Mouse (Mus musculus): Measurements from ENCODE around the gene Fmnl3. TPM values are rescaled to one million over a fixed set of nuclear protein-coding genes. Genes with fewer than 3 reads are reported as not detected.
"Not testable (repeated sequence)": the region's sequence is repeated elsewhere in the genome, so short reads cannot be mapped to it uniquely, and the experiment has no call there.

The Fmnl3 gene
- total and polyA plus RNA-seq, 3 experiments: 0.08 to 4.8 (median 0.11) TPM

- Histone ChIP-seq H3K4me3 (ENCODE audit: low read depth, low read length) (no peak overlapping the region), H3K9me3 (replicated peaks) (no peaks in the 10 kb centered on the region), H3K27me3 (ENCODE audit: insufficient read depth, low read length) (no peaks in the 10 kb centered on the region), H3K4me1 (ENCODE audit: insufficient read depth, low read depth, low read length) (peaks cover 40% of the 10 kb centered on the region), H3K36me3 (replicated peaks) (peaks cover 9% of the 10 kb centered on the region)
- TF ChIP-seq GATA1 (IDR thresholded peaks at IDR 0.05; ENCODE audit: borderline replicate concordance, low read length): no peak
- TF ChIP-seq POLR2AphosphoS5 (IDR thresholded peaks at IDR 0.05; ENCODE audit: insufficient replicate concordance, low read depth, low read length): no peak
- no peak for TF ChIP-seq GATA2 (IDR thresholded peaks at IDR 0.05; ENCODE audit: borderline replicate concordance, low read depth, low read length)
- no peak for TF ChIP-seq CTCF (IDR thresholded peaks at IDR 0.05; ENCODE audit: low read depth, low read length)
- no peak for TF ChIP-seq TAL1 (conservative IDR thresholded peaks at IDR 0.05; ENCODE audit: low read depth, low read length)
- no peak for DNase-seq (ENCODE audit: low spot score)
- ATAC-seq (ENCODE audit: extremely low read depth, insufficient number of reproducible peaks, low FRiP score, poor library complexity, severe bottlenecking): no peak
Observed at GRCm38 (mm10) chr15:99390472-99391401, 20.5 kb upstream of the Fmnl3 start.

- TF ChIP-seq GATA2 (IDR thresholded peaks at IDR 0.05; ENCODE audit: borderline replicate concordance, low read depth, low read length) (no peak), TAL1 (conservative IDR thresholded peaks at IDR 0.05; ENCODE audit: low read depth, low read length) (no peak), CTCF (IDR thresholded peaks at IDR 0.05; ENCODE audit: low read depth, low read length) (no peak), GATA1 (IDR thresholded peaks at IDR 0.05; ENCODE audit: borderline replicate concordance, low read length) (no peak), POLR2AphosphoS5 (IDR thresholded peaks at IDR 0.05; ENCODE audit: insufficient replicate concordance, low read depth, low read length) (no peak)
- no peak for DNase-seq (ENCODE audit: low spot score)
- Histone ChIP-seq H3K36me3 (replicated peaks) (no peaks in the 10 kb centered on the region), H3K4me3 (ENCODE audit: low read depth, low read length) (no peak overlapping the region), H3K27me3 (ENCODE audit: insufficient read depth, low read length) (no peaks in the 10 kb centered on the region), H3K9me3 (replicated peaks) (no peaks in the 10 kb centered on the region), H3K4me1 (ENCODE audit: insufficient read depth, low read depth, low read length) (peaks cover 19% of the 10 kb centered on the region)
- ATAC-seq (ENCODE audit: extremely low read depth, insufficient number of reproducible peaks, low FRiP score, poor library complexity, severe bottlenecking): no peak
Observed at GRCm38 (mm10) chr15:99387976-99388375, 17.7 kb upstream of the Fmnl3 start.

- DNase-seq (ENCODE audit: low spot score): no peak
- Histone ChIP-seq H3K36me3 (replicated peaks) (no peaks in the 10 kb centered on the region), H3K9me3 (replicated peaks) (no peaks in the 10 kb centered on the region), H3K4me1 (ENCODE audit: insufficient read depth, low read depth, low read length) (peaks cover 12% of the 10 kb centered on the region), H3K27me3 (ENCODE audit: insufficient read depth, low read length) (no peaks in the 10 kb centered on the region), H3K4me3 (ENCODE audit: low read depth, low read length) (no peak overlapping the region)
- TF ChIP-seq TAL1 (conservative IDR thresholded peaks at IDR 0.05; ENCODE audit: low read depth, low read length): no peak
- no peak for TF ChIP-seq GATA1 (IDR thresholded peaks at IDR 0.05; ENCODE audit: borderline replicate concordance, low read length)
- no peak for TF ChIP-seq POLR2AphosphoS5 (IDR thresholded peaks at IDR 0.05; ENCODE audit: insufficient replicate concordance, low read depth, low read length)
- ATAC-seq (ENCODE audit: extremely low read depth, insufficient number of reproducible peaks, low FRiP score, poor library complexity, severe bottlenecking): no peak
Observed at GRCm38 (mm10) chr15:99386796-99387195, 16.5 kb upstream of the Fmnl3 start.

- not testable (repeated sequence) for H3K4me3 ChIP-seq (ENCODE audit: low read depth, low read length); H3K9me3 ChIP-seq (replicated peaks); DNase-seq (ENCODE audit: low spot score); H3K36me3 ChIP-seq (replicated peaks); ATAC-seq (ENCODE audit: extremely low read depth, insufficient number of reproducible peaks, low FRiP score, poor library complexity, severe bottlenecking); H3K4me1 ChIP-seq (ENCODE audit: insufficient read depth, low read depth, low read length); H3K27me3 ChIP-seq (ENCODE audit: insufficient read depth, low read length)
Observed at GRCm38 (mm10) chr15:99386110-99386509, 15.8 kb upstream of the Fmnl3 start.

GRCm38 (mm10) chr15:99384071-99384470 lies 13.8 kb upstream of the Fmnl3 start:
- ATAC-seq (ENCODE audit: extremely low read depth, insufficient number of reproducible peaks, low FRiP score, poor library complexity, severe bottlenecking): no peak

GRCm38 (mm10) chr15:99382893-99383292 lies 12.6 kb upstream of the Fmnl3 start:
- no peak for DNase-seq (ENCODE audit: low spot score)
- TF ChIP-seq CTCF (IDR thresholded peaks at IDR 0.05; ENCODE audit: low read depth, low read length) (no peak), GATA2 (IDR thresholded peaks at IDR 0.05; ENCODE audit: borderline replicate concordance, low read depth, low read length) (no peak), TAL1 (conservative IDR thresholded peaks at IDR 0.05; ENCODE audit: low read depth, low read length) (no peak), POLR2AphosphoS5 (IDR thresholded peaks at IDR 0.05; ENCODE audit: insufficient replicate concordance, low read depth, low read length) (no peak), GATA1 (IDR thresholded peaks at IDR 0.05; ENCODE audit: borderline replicate concordance, low read length) (no peak)
- peaks cover 4% of the 10 kb centered on the region; the same call in 1 of the 2 replicates for H3K4me1 ChIP-seq (ENCODE audit: insufficient read depth, low read depth, low read length)
- H3K27me3 ChIP-seq (ENCODE audit: insufficient read depth, low read length): no peaks in the 10 kb centered on the region
- no peak overlapping the region for H3K4me3 ChIP-seq (ENCODE audit: low read depth, low read length)
- H3K9me3 ChIP-seq (replicated peaks): peaks cover 8% of the 10 kb centered on the region
- no peak for ATAC-seq (ENCODE audit: extremely low read depth, insufficient number of reproducible peaks, low FRiP score, poor library complexity, severe bottlenecking)
- no peaks in the 10 kb centered on the region for H3K36me3 ChIP-seq (replicated peaks)

More at GRCm38 (mm10) chr15:99384071-99384470, 13.8 kb upstream of the Fmnl3 start:
- H3K36me3 ChIP-seq (replicated peaks): no peaks in the 10 kb centered on the region
- no peaks in the 10 kb centered on the region for H3K27me3 ChIP-seq (ENCODE audit: insufficient read depth, low read length)
- no peak overlapping the region for H3K4me3 ChIP-seq (ENCODE audit: low read depth, low read length)
- DNase-seq (ENCODE audit: low spot score): no peak
- peaks cover 7% of the 10 kb centered on the region; the same call in 1 of the 2 replicates for H3K4me1 ChIP-seq (ENCODE audit: insufficient read depth, low read depth, low read length)
- no peak for TF ChIP-seq POLR2AphosphoS5 (IDR thresholded peaks at IDR 0.05; ENCODE audit: insufficient replicate concordance, low read depth, low read length)
- no peak for TF ChIP-seq CTCF (IDR thresholded peaks at IDR 0.05; ENCODE audit: low read depth, low read length)
- no peak for TF ChIP-seq TAL1 (conservative IDR thresholded peaks at IDR 0.05; ENCODE audit: low read depth, low read length)
- no peak for TF ChIP-seq GATA1 (IDR thresholded peaks at IDR 0.05; ENCODE audit: borderline replicate concordance, low read length)
- TF ChIP-seq GATA2 (IDR thresholded peaks at IDR 0.05; ENCODE audit: borderline replicate concordance, low read depth, low read length): no peak
- H3K9me3 ChIP-seq (replicated peaks): peaks cover 5% of the 10 kb centered on the region
